Mouse (Mus musculus) myocyte (in vitro differentiated cells): ENCODE results near the gene Platr17. TPM values are rescaled to one million over a fixed set of nuclear protein-coding genes. Genes with fewer than 3 reads are reported as not detected.

Experiments
- H3K27me3 ChIP-seq: one replicate; pipeline ENCODE4 v1.6.1; 2011; ENCODE audit not compliant: control insufficient read depth, insufficient read depth, insufficient read length
- H3K36me3 ChIP-seq: one replicate; pipeline ENCODE4 v1.6.1; 2011; ENCODE audit not compliant: control insufficient read depth, insufficient read depth
- H3K4me2 ChIP-seq: one replicate; pipeline ENCODE4 v1.6.1; 2011; ENCODE audit warnings: low read depth, control low read depth
- H3K4me3 ChIP-seq: one replicate; pipeline ENCODE4 v1.5.1; 2011; ENCODE audit warnings: mild to moderate bottlenecking, control low read depth, moderate library complexity
- H3K79me2 ChIP-seq: one replicate; pipeline ENCODE4 v1.6.1; 2011; ENCODE audit not compliant: control insufficient read depth, insufficient read depth
- H3ac ChIP-seq: one replicate; pipeline ENCODE4 v1.6.1; 2011; ENCODE audit not compliant: control insufficient read depth, insufficient read length
- CEBPB ChIP-seq: IDR thresholded peaks from 2 replicates; pipeline ENCODE4 v1.6.1; 2011; ENCODE audit warnings: mild to moderate bottlenecking, moderate library complexity; ENCODE audit not compliant: poor library complexity, insufficient read depth, severe bottlenecking
- E2F4 ChIP-seq: IDR thresholded peaks from one replicate; pipeline ENCODE4 v1.6.1; 2011; ENCODE audit warnings: mild to moderate bottlenecking, control low read depth, moderate library complexity; ENCODE audit not compliant: insufficient read depth
- MAX ChIP-seq: IDR thresholded peaks from one replicate; pipeline ENCODE4 v1.6.1; 2011; ENCODE audit warnings: low read depth, mild to moderate bottlenecking, control low read depth
- MYOD1 ChIP-seq, 3 experiments: IDR thresholded peaks; one replicate each; pipeline ENCODE4 v1.6.1; 2011; ENCODE audit warnings: control low read depth in 2 of 3, low read depth in 2 of 3, mild to moderate bottlenecking in 2 of 3, moderate library complexity in 1 of 3; ENCODE audit not compliant: insufficient read length in 2 of 3, control insufficient read depth in 1 of 3
- MYOG ChIP-seq, 3 experiments: IDR thresholded peaks; one replicate each; pipeline ENCODE4 v1.6.1; 2011; ENCODE audit warnings: control low read depth in 2 of 3, low read depth in 2 of 3, mild to moderate bottlenecking in 2 of 3; ENCODE audit not compliant: insufficient read length in 2 of 3, control insufficient read depth in 1 of 3, insufficient read depth in 1 of 3
- POLR2A ChIP-seq: IDR thresholded peaks from one replicate; pipeline ENCODE4 v1.6.1; 2011; ENCODE audit warnings: low read depth, mild to moderate bottlenecking, control low read depth, moderate library complexity; ENCODE audit not compliant: insufficient read length
- POLR2AphosphoS2 ChIP-seq: IDR thresholded peaks from one replicate; pipeline ENCODE4 v1.6.1; 2011; ENCODE audit warnings: low read depth, control low read depth; ENCODE audit not compliant: insufficient read length
- REST ChIP-seq: IDR thresholded peaks from one replicate; pipeline ENCODE4 v1.6.1; 2011; ENCODE audit warnings: mild to moderate bottlenecking, control low read depth, moderate library complexity; ENCODE audit not compliant: insufficient read depth, insufficient read length
- SRF ChIP-seq: IDR thresholded peaks from one replicate; pipeline ENCODE4 v1.6.1; 2011; ENCODE audit warnings: low read depth; ENCODE audit not compliant: control insufficient read depth, insufficient read length
- TCF12 ChIP-seq: IDR thresholded peaks from one replicate; pipeline ENCODE4 v1.6.1; 2011; ENCODE audit warnings: mild to moderate bottlenecking, control low read depth; ENCODE audit not compliant: poor library complexity, insufficient read depth, severe bottlenecking
- TCF3 ChIP-seq: IDR thresholded peaks from one replicate; pipeline ENCODE4 v1.6.1; 2011; ENCODE audit warnings: low read depth, control low read depth; ENCODE audit not compliant: insufficient read length
- USF1 ChIP-seq: IDR thresholded peaks from one replicate; pipeline ENCODE4 v1.6.1; 2011; ENCODE audit warnings: low read depth, mild to moderate bottlenecking, control low read depth, moderate library complexity
- polyA plus RNA-seq: library from polyadenylated mRNA; unstranded; fragments of >200 nt; fragmentation: generic; extraction: Trizol; gene quantifications from one replicate; pipeline ENCODE4 v1.2.1, GENCODE M21; 2012; ENCODE audit warnings: missing spikeins

The Platr17 gene
- polyA plus RNA-seq, 1 experiment = 0.17 TPM

- no peak overlapping the region for H3ac ChIP-seq
- no peaks in the 10 kb centered on the region for H3K27me3 ChIP-seq
- no peak for TF ChIP-seq POLR2A
- TF ChIP-seq TCF12 = no peak
- TF ChIP-seq SRF = no peak
- no peak for TF ChIP-seq MAX
- TF ChIP-seq CEBPB = no peak
- TF ChIP-seq MYOG (IDR thresholded peaks at IDR 0.05; ENCODE audit: control insufficient read depth in 1 of 3, insufficient read depth in 1 of 3, insufficient read length in 2 of 3, low read depth in 2 of 3) = no peak
- no peak for TF ChIP-seq E2F4
- TF ChIP-seq REST = no peak
- no peak for TF ChIP-seq USF1
- TF ChIP-seq MYOD1 (IDR thresholded peaks at IDR 0.05; ENCODE audit: control insufficient read depth in 1 of 3, insufficient read length in 2 of 3, low read depth in 2 of 3) = no peak
- TF ChIP-seq TCF3 = no peak
- no peak for TF ChIP-seq POLR2AphosphoS2
- H3K79me2 ChIP-seq = peaks cover 16% of the 10 kb centered on the region
- peaks cover 4% of the 10 kb centered on the region for H3K36me3 ChIP-seq
- H3K4me3 ChIP-seq = no peak overlapping the region
- H3K4me2 ChIP-seq = no peak overlapping the region
Observed at GRCm38 (mm10) chr17:33924577-33925283, 19.8 kb downstream of the Platr17 start.

GRCm38 (mm10) chr17:33925406-33926116 lies 20.6 kb downstream of the Platr17 start:
- no peak overlapping the region for H3K4me3 ChIP-seq
- no peak overlapping the region for H3K4me2 ChIP-seq
- peaks cover 16% of the 10 kb centered on the region for H3K79me2 ChIP-seq
- TF ChIP-seq MYOG (IDR thresholded peaks at IDR 0.05; ENCODE audit: control insufficient read depth in 1 of 3, insufficient read depth in 1 of 3, insufficient read length in 2 of 3, low read depth in 2 of 3) (no peak), POLR2AphosphoS2 (peak; percentile 3), SRF (no peak)
- peaks cover 4% of the 10 kb centered on the region for H3K36me3 ChIP-seq
- no peak overlapping the region for H3ac ChIP-seq
- H3K27me3 ChIP-seq = no peaks in the 10 kb centered on the region

DNA sequence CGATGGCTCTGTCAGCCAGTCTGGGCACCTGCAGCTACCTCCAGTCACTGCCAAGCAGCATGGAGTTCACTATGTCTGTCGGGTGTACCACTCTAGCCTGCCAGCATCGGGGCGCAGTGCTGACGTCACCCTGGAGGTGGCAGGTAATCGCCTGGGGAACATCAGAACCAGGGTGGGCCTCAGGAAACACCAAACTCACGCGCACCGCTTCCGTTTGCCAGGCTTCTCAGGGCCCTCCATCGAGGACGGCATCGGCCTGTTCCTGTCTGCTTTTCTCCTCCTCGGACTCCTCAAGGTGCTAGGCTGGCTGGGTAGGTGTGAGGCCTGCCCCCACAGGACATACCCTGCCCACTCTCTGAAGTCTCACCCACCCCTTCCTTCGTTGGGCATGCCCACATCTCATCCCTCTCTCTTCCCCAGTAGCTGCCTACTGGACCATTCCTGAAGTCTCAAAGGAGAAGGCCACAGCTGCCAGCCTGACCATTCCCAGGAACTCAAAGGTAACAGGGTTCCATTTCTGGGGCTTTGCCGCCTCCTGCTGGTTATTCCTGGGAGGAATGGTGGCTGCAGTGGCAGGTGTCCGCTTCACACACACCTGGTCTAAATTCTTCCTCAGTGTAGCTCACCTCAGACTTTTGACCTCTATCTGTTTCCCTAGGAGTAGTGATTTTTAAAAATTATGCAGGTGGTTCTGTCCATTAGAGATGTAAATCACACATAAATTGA lies 21.4 kb downstream of the Platr17 start:
- no peak overlapping the region for H3ac ChIP-seq
- TF ChIP-seq SRF = no peak
- TF ChIP-seq MYOG (IDR thresholded peaks at IDR 0.05; ENCODE audit: control insufficient read depth in 1 of 3, insufficient read depth in 1 of 3, insufficient read length in 2 of 3, low read depth in 2 of 3) = no peak
- TF ChIP-seq POLR2AphosphoS2 = no peak
- TF ChIP-seq REST = no peak
- TF ChIP-seq POLR2A = no peak
- TF ChIP-seq MYOD1 (IDR thresholded peaks at IDR 0.05; ENCODE audit: control insufficient read depth in 1 of 3, insufficient read length in 2 of 3, low read depth in 2 of 3) = no peak
- no peak for TF ChIP-seq MAX
- no peak for TF ChIP-seq E2F4
- TF ChIP-seq TCF12 = no peak
- TF ChIP-seq CEBPB = no peak
- no peak for TF ChIP-seq TCF3
- TF ChIP-seq USF1 = no peak

GRCm38 (mm10) chr17:33928251-33928947 lies 23.5 kb downstream of the Platr17 start:
- TF ChIP-seq POLR2A = no peak
- TF ChIP-seq E2F4 = no peak
- no peak for TF ChIP-seq SRF
- TF ChIP-seq USF1 = no peak
- TF ChIP-seq REST = no peak
- TF ChIP-seq CEBPB = no peak
- TF ChIP-seq MYOD1 (IDR thresholded peaks at IDR 0.05; ENCODE audit: control insufficient read depth in 1 of 3, insufficient read length in 2 of 3, low read depth in 2 of 3) = no peak
- H3K4me2 ChIP-seq = peak overlapping the region; percentile 85
- H3K4me3 ChIP-seq = peak overlapping the region; percentile 82
- H3ac ChIP-seq = peak overlapping the region; percentile 26
- H3K27me3 ChIP-seq = no peaks in the 10 kb centered on the region
- H3K79me2 ChIP-seq = peaks cover 16% of the 10 kb centered on the region
- H3K36me3 ChIP-seq = no peaks in the 10 kb centered on the region

More for the DNA sequence above, 21.4 kb downstream of the Platr17 start:
- H3K36me3 ChIP-seq = peaks cover 4% of the 10 kb centered on the region
- peaks cover 16% of the 10 kb centered on the region for H3K79me2 ChIP-seq
- H3K4me2 ChIP-seq = no peak overlapping the region
- H3K27me3 ChIP-seq = no peaks in the 10 kb centered on the region
- no peak overlapping the region for H3K4me3 ChIP-seq
